Mouse (Mus musculus) heart, embryonic 11.5 days (tissue): ENCODE measurements around the gene Rad51b. TPM values are rescaled to one million over a fixed set of nuclear protein-coding genes. Genes with fewer than 3 reads are reported as not detected.
A peak's percentile ranks its signal among the peaks of the same experiment; 100 is the strongest.

Source experiments
- ATAC-seq: fragments of 200-750 bp; cut with Nextera tagmentation; replicated peaks from 2 replicates; pipeline ENCODE4 v1.8.0; 2017; ENCODE audit warnings: moderate library complexity; ENCODE audit not compliant: insufficient number of reproducible peaks, low FRiP score, low TSS enrichment
- H3K27ac ChIP-seq: fragments of 300-500 bp; sonication (generic); 2 replicates; pipeline ENCODE4 v1.5.1; 2014; ENCODE audit warnings: mild to moderate bottlenecking, low read depth, low read length
- H3K27me3 ChIP-seq: fragments of 300-500 bp; sonication (generic); 2 replicates; pipeline ENCODE4 v1.6.1; 2014; ENCODE audit warnings: mild to moderate bottlenecking, low read length, mixed read lengths; ENCODE audit not compliant: control insufficient read depth, insufficient read depth
- H3K36me3 ChIP-seq: fragments of 300-500 bp; sonication (generic); 2 replicates; pipeline ENCODE4 v1.6.1; 2014; ENCODE audit warnings: mild to moderate bottlenecking, low read length, moderate library complexity, mixed read lengths; ENCODE audit not compliant: control insufficient read depth, insufficient read depth
- H3K4me1 ChIP-seq: fragments of 300-500 bp; sonication (generic); 2 replicates; pipeline ENCODE4 v1.6.1; 2014; ENCODE audit warnings: low read length; ENCODE audit not compliant: control insufficient read depth, insufficient read depth
- H3K4me2 ChIP-seq: fragments of 300-500 bp; sonication (generic); 2 replicates; pipeline ENCODE4 v1.6.1; 2014; ENCODE audit warnings: mild to moderate bottlenecking, moderate library complexity
- H3K4me3 ChIP-seq: fragments of 300-500 bp; sonication (generic); 2 replicates; pipeline ENCODE4 v1.5.1; 2014; ENCODE audit warnings: low read depth, low read length
- H3K9ac ChIP-seq: fragments of 300-500 bp; sonication (generic); 2 replicates; pipeline ENCODE4 v1.6.1; 2014; ENCODE audit warnings: mild to moderate bottlenecking, low read depth, low read length, moderate library complexity
- H3K9me3 ChIP-seq: fragments of 300-500 bp; sonication (generic); replicated peaks from 2 replicates; pipeline ENCODE4 v1.6.1; 2016; ENCODE audit warnings: low read length; ENCODE audit not compliant: control insufficient read depth
- WGBS: fragments of 180-500 bp; shearing (Covaris S2); extraction: QIAGEN DNeasy Blood & Tissue Kit; methylation state at CpG from one replicate; pipeline ENCODE4 v1.1.7; 2014; ENCODE audit not compliant: insufficient replicate concordance; 5-methylcytosine and 5-hydroxymethylcytosine counted together
- polyA plus RNA-seq: library from polyadenylated mRNA; unstranded; fragments of >200 nt; fragmentation: Nextera tagmentation; extraction: Ambion mirVana; gene quantifications from 2 replicates; pipeline ENCODE4 v1.2.1, GENCODE M21; 2014

Gene Rad51b
- polyA plus RNA-seq, 1 experiment from 2014 or later, result 6.4 TPM

GRCm38 (mm10) chr12:79762087-79762486 lies 465.0 kb downstream of the Rad51b start:
- ATAC-seq, result no peak
- no peaks in the 10 kb centered on the region for H3K36me3 ChIP-seq
- no peaks in the 10 kb centered on the region for H3K27me3 ChIP-seq
- no peak overlapping the region for H3K4me3 ChIP-seq
- peaks cover 45% of the 10 kb centered on the region for H3K4me1 ChIP-seq
- no peak overlapping the region for H3K9ac ChIP-seq
- peak overlapping the region; percentile 51; the same call in 1 of the 2 replicates for H3K27ac ChIP-seq
- 72% methylated on average over 2 of the region's 2 CpGs for WGBS
- no peaks in the 10 kb centered on the region for H3K9me3 ChIP-seq
- H3K4me2 ChIP-seq, result no peak overlapping the region

- Histone ChIP-seq H3K27me3 (no peaks in the 10 kb centered on the region), H3K36me3 (no peaks in the 10 kb centered on the region), H3K4me1 (peaks cover 41% of the 10 kb centered on the region), H3K27ac (peak overlapping the region; percentile 51; the same call in 1 of the 2 replicates), H3K9me3 (no peaks in the 10 kb centered on the region), H3K4me2 (no peak overlapping the region), H3K4me3 (no peak overlapping the region), H3K9ac (no peak overlapping the region)
- WGBS, result 19% methylated on average over 7 of the region's 7 CpGs
- ATAC-seq, result no peak
These were observed 465.6 kb downstream of the Rad51b start for GRCm38 (mm10) chr12:79762570-79763275.

GRCm38 (mm10) chr12:79766116-79766515 lies 469.0 kb downstream of the Rad51b start:
- Histone ChIP-seq H3K4me2 (no peak overlapping the region), H3K4me3 (no peak overlapping the region), H3K27ac (no peak overlapping the region), H3K9me3 (no peaks in the 10 kb centered on the region), H3K36me3 (no peaks in the 10 kb centered on the region), H3K27me3 (no peaks in the 10 kb centered on the region), H3K9ac (no peak overlapping the region), H3K4me1 (peaks cover 15% of the 10 kb centered on the region)
- ATAC-seq, result no peak
- 65% methylated on average over 6 of the region's 6 CpGs for WGBS

- no peaks in the 10 kb centered on the region for H3K36me3 ChIP-seq
- H3K9me3 ChIP-seq, result no peaks in the 10 kb centered on the region
- peaks cover 2% of the 10 kb centered on the region; the same call in 1 of the 2 replicates for H3K4me1 ChIP-seq
- 57% methylated on average over 7 of the region's 7 CpGs for WGBS
- no peak overlapping the region for H3K4me3 ChIP-seq
- no peak overlapping the region for H3K9ac ChIP-seq
- no peaks in the 10 kb centered on the region for H3K27me3 ChIP-seq
- H3K4me2 ChIP-seq, result no peak overlapping the region
- no peak overlapping the region for H3K27ac ChIP-seq
- ATAC-seq, result no peak
These were observed 471.8 kb downstream of the Rad51b start for GRCm38 (mm10) chr12:79768741-79769322.

GRCm38 (mm10) chr12:79769763-79770162 lies 472.7 kb downstream of the Rad51b start:
- Histone ChIP-seq H3K9ac (no peak overlapping the region), H3K9me3 (no peaks in the 10 kb centered on the region), H3K27ac (no peak overlapping the region), H3K4me3 (no peak overlapping the region), H3K27me3 (no peaks in the 10 kb centered on the region), H3K4me1 (peaks cover 2% of the 10 kb centered on the region; the same call in 1 of the 2 replicates), H3K36me3 (no peaks in the 10 kb centered on the region), H3K4me2 (no peak overlapping the region)
- WGBS, result 69% methylated on average over 9 of the region's 9 CpGs
- ATAC-seq, result no peak

GRCm38 (mm10) chr12:79771194-79771593 lies 474.1 kb downstream of the Rad51b start:
- no peak overlapping the region for H3K9ac ChIP-seq
- H3K4me1 ChIP-seq, result no peaks in the 10 kb centered on the region; the same call in 1 of the 2 replicates
- no peaks in the 10 kb centered on the region for H3K36me3 ChIP-seq
- WGBS, result 91% methylated on average over 4 of the region's 4 CpGs
- ATAC-seq, result no peak
- no peak overlapping the region for H3K4me2 ChIP-seq
- H3K27me3 ChIP-seq, result no peaks in the 10 kb centered on the region
- H3K9me3 ChIP-seq, result no peaks in the 10 kb centered on the region
- no peak overlapping the region for H3K27ac ChIP-seq
- no peak overlapping the region for H3K4me3 ChIP-seq

- ATAC-seq, result no peak
- no peaks in the 10 kb centered on the region for H3K9me3 ChIP-seq
- H3K9ac ChIP-seq, result no peak overlapping the region
- no peaks in the 10 kb centered on the region for H3K36me3 ChIP-seq
- no peaks in the 10 kb centered on the region for H3K27me3 ChIP-seq
- H3K4me2 ChIP-seq, result no peak overlapping the region
- no peak overlapping the region for H3K27ac ChIP-seq
- 89% methylated on average over 3 of the region's 3 CpGs for WGBS
- no peaks in the 10 kb centered on the region; the same call in 1 of the 2 replicates for H3K4me1 ChIP-seq
- no peak overlapping the region for H3K4me3 ChIP-seq
These were observed 474.7 kb downstream of the Rad51b start for GRCm38 (mm10) chr12:79771741-79772140.

- Histone ChIP-seq H3K9ac (no peak overlapping the region), H3K4me2 (no peak overlapping the region), H3K4me3 (no peak overlapping the region), H3K27ac (no peak overlapping the region), H3K27me3 (no peaks in the 10 kb centered on the region), H3K36me3 (no peaks in the 10 kb centered on the region), H3K4me1 (no peaks in the 10 kb centered on the region; the same call in 1 of the 2 replicates), H3K9me3 (no peaks in the 10 kb centered on the region)
- no peak for ATAC-seq
- 81% methylated on average over 4 of the region's 4 CpGs for whole genome bisulfite sequencing
These were observed 476.2 kb downstream of the Rad51b start for GRCm38 (mm10) chr12:79773246-79773645.
